Mouse (Mus musculus): ENCODE results near the gene Def8.

Gene Def8

DNA sequence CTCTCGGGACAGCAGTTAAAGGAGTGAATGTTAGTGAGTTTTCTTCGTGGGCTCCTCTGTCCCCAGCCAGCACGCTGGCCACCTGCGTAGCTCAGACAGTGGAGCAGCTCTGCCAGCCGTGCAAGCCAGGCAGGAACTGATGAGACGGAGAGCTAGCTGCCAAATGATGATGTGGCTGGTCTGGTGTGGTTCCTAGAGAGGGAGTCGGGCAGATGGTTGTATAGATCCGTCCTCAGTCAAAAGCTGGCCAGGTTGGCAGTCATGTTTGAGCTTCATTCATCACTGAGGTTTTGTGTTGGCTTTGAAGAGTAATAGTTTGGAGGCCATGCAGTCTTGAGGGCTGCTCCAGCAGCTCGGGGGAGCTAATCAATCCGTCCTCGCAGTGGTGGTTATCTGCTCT, 75.6 kb downstream of the Def8 start:
- DNase-seq: no peak

DNA sequence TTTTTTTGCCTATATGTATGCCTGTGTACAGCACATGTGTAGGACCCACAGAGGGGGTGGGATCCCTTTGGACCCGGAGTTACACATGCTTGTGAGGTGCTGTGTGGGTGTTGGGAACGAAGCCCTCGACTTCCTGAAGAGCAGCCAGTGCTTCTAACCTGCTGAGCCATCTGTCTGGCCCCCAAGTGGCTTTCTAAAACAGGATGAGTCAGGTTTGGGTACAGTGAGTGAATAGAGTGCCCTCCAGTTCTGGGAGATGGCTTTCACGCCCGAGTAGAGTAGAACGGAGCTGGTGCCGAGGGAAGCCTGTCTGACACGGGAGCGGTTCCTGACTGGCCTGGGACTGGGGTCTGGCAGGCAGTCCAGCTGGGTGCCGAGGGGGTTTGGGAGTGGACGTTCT, 76.2 kb downstream of the Def8 start:
- DNase-seq: no peak

DNA sequence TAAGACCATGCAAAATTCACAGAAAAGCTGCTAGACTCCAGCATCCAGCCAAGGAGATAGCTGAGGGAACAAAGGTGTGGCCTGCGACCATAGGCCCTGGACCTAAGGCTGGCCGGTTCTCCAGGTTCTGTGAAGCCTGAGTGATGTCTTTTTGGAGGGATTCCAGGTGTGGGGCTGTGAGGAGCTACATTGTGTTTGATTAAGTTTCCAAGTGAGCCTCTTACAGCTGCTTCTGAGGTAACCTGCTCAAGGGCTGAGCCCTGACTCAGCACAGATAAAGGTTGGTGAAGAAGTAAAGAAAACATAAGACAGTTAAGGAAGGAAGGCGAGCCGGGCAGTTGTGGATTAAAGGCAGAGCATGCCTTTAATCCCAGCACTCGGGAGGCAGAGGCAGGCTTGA, 78.9 kb downstream of the Def8 start:
- DNase-seq: peak in 1 of 2 experiments; percentile 41

DNA sequence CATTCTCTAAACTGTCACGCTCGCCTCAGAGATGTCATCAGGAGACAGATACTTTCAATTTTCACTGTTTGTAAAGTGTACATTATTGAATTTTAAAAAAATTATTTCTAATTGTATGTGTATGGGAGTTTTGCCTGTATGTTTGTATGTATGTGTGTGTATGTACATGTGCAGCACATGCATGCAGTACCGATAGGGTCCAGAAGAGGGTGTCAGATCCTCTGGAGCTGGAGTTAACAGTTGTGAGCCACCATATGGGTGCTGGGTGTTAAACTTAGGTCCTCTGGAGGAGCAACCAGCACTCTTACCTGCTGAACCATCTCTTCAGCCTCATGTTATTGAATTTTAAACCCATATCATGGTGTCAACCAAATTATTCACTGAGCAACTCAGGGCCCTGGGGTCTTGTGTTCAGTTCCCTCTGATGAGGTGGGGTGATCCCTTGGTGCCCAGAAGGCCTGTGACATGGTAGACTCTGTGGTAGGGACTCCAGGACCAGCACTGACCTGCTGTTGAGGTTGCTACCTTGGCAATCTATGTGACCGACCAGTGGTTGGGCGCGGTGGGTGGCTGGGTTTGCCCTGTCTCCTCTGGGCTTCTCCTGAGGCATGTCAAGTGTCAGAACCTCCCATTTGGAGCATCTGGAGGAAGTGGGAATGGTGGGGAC, 80.6 kb downstream of the Def8 start:
- DNase-seq: no peak

DNA sequence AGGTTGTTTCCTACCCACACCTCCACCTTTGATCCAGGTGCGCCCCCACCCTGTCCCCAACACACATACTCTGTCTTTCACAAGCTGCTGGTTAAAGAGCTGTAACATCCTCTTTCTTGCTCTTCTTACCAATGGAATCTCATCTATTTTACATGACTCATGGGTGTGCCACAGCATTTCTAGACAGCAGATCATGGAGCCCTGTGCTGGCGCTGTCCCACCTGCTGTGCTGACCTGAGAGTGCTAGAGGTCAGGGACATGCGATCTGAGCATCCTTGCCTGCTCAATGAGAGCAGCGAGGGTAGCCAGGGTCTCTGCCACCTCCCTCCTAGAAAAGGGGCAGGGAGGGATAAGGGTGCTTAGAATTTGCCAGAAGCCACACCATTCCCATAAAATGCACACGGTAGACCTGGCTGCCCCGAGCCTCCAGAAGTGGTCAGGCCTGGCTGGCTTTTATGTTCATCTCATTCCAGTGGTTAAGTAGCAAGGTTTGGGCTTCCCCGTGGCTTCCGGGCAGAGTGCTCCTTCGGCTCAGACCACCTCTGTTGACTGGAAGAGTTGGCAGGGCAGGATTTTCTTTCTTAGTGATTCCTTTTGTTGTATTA, 81.4 kb downstream of the Def8 start:
- no peak for DNase-seq

DNA sequence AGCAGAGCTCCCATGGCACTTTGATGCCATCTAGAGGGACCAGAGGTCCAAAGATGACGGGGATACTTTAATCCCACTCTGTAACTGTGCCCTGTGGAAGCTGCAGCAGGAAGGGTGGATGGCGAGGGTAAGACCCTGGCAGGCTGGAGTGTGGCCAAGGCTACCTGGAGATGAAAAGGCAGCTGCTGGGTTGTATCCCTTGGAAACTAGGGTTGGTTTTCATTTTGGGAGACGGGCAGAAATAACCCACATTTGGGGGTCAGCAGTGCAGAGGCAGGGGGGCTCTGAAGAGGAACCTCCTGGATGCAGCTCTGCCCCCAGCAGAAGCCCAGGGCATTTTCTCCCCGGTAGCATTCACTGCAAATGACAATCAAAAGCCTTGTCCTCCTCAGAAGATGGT, 81.9 kb downstream of the Def8 start:
- DNase-seq: no peak

DNA sequence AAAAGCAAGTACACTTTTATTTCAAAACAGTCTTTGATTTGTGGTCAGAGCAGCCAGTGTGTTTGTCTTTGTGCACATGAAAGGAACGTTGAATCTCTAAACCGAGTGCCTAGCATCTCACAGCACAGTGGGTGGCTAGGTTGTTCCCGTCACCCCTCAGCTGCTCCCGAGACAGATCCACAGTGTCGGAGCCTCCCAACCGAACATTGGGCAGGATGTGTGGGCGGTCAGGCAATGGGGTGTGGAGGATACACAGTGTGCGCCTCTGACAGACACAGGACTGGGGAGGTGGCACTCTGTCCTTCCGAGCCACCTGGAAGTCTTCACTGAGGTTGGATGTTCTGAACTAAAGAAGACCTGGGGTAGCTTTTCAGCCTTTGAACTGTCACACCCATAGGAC, 82.4 kb downstream of the Def8 start:
- DNase-seq: no peak

DNA sequence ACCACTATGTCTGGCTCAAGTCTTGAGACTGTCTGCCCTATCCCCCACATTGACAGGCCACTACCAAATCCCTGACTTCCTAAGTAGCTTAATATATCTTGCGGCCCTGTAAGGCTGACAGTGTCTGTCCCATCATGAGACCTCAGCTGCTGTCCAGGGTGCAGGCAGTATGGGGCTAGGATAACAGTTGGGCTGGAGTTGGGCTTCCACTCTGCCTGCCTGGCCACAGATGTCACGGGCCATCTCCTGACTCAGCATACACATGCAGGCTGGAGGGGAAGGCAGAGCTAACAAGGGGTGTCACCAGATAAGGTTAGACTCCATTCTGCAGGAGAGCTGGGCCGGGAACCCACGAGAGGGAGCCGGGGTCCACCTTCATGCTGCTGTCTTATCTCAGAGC, 83.8 kb downstream of the Def8 start:
- no peak for DNase-seq

DNA sequence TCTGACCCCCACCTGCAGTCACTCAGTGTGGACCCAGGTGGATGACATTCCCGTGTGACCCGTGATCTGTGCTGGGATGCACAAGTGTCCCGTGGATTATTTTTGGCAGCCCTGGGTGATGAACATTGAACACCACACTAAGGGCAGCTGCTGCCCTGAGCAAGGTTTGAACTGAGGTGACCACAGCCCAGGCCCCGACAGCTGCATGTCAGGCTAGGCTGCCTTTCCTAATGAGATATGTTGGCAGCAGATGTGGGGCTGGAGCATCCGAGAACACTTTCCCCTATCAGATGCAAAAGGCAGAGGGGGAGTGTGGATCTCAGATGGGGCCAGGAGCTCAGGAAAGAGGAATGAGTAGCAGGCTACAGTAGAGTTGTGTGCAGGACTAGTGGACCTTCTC, 87.5 kb downstream of the Def8 start:
- no peak for DNase-seq
